Mouse (Mus musculus) skeletal muscle tissue, adult 2 months (tissue): ENCODE data around the gene Ecm1.
A peak's percentile ranks its signal among the peaks of the same experiment; 100 is the strongest.

Experiments
- DNase-seq: peaks from one replicate; pipeline ENCODE4 v3.0.0-alpha.2; 2012; ENCODE audit warnings: low read depth, low spot score

Gene Ecm1

DNA sequence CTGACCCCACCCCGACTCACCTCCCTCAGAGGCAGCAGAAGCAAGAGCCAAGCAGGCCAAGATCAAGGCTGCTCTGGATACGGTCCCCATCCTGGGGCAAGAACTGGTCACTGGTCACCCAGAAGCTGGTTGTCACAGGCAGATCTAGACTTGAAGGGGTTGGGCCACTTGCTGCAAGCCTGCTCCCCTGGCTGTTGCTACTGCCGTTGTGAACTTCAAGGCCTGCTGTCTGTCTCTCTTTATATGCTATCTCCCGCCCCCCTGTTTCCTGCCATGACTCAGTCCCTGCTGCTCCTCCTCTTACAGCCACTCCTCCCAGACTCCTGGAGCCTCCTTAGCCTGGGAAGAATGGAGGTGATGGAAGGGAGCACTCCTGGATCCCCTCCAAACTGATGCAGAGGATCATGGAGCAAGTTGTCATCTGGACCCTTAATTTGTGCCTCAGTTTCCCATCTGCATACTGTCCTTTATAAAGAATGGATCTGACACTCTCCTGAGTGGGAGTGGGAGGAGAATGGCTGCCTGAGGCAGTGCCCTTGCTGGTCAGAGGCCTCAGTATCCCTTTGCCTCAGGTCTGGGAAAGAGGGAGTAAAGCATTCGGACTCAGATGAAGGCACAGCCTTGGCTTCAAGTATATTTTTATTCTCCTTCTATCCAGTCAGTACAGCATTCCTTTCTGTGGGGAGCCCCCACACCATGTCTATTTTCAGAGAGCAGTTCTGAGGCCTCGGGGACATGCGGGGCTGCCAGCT lies at the start of gene Ecm1:
Gene Ecm1 (minus strand): TSS at position 217 of the 752 bp plus-strand sequence.
- peak; percentile 61 for DNase-seq

DNA sequence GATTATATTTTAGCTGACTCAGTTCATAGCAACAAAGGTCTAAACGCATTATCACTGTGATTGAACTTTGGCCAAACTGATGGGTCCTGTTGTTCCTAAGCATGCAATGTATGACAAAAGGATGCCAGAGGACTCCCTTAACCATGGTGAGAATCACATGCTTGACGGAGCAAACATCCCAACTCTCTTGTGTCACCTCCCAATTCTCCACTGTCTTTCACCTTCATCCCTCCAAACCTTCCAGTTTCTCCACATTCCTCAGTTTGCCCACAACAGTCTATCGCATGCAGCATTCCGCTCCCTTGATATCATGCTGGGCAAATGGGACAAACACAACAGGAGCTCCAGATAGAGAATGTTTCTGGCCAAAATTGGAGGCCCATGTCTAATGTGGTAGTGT lies 46.1 kb upstream of the Ecm1 start:
- no peak for DNase-seq

DNA sequence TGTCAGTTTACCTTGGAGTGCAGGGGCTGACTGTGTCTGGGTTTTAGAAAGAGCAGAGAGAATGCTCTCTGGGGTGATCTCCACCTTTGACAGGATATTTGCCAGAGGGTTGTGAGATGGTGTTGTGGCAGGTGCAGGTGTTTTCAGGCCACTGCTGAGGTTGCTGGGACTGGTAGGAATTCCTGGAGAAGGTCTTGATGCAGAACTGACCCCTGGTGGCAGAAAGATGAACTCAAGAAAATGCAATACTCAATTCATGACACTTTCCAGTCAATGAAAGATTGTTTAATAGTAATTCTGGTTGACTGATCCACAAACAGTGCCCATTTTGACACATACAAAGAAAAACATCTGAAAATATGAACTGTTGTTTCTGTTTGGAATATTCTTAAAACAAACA lies 32.6 kb upstream of the Ecm1 start:
- DNase-seq = no peak

DNA sequence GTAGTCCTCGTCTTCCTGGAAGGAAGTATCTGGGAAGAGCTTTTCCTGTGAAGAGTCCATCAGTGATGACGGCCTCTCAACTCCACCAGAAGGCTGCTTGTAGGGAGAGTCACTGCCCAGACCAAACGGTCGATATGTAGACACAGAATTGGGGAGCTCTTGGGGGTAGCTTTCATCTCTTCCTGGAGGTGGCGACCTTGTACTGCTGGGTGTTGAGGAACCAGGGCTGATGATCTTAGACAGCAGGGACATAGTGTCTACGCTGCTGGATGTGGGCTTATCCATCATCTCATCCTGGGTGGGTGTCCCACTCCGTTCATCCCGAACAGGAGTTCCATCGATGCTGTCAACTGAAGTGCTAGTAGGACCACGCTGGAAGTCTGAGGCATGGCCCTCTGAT lies 26.2 kb upstream of the Ecm1 start:
- no peak for DNase-seq

DNA sequence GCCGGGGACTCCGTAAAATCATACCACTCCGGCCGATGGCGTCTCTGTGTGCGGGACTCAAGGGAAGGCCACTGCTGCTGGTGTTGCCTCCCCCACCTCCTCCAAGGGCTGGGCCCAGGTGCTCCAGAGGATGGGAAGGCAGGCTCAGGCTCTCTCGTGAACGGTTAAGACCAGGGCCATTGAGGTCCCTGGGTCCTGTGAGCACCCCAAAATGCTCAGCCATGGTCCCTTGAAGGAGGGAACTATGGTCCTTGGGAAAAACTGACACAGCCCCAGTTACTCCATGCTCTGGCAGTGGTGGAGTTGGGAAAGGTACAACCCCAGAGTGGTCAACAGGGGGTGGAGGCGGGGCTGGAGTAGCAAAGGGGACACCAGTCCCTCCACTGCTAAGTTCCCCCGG lies 24.4 kb upstream of the Ecm1 start:
- DNase-seq = no peak

DNA sequence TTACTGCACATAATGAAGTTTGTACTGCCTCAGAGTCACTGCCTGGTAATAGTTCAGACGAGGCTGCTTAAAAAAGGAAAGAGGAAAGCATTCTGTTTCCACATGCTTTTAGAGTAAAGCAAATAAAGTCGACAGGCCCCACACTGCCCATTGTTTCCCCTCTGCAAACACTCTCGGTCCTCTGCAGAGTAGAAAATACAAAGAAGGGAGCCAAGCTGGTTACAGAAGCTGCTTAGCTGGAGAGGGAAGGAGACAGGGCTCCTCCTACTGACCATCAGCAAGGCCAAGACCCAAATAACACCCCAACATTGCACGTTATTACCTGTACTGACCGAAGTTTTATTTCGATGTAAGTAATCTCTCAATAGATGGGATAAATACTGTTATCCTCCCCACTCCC lies 23.6 kb upstream of the Ecm1 start:
- DNase-seq = no peak

DNA sequence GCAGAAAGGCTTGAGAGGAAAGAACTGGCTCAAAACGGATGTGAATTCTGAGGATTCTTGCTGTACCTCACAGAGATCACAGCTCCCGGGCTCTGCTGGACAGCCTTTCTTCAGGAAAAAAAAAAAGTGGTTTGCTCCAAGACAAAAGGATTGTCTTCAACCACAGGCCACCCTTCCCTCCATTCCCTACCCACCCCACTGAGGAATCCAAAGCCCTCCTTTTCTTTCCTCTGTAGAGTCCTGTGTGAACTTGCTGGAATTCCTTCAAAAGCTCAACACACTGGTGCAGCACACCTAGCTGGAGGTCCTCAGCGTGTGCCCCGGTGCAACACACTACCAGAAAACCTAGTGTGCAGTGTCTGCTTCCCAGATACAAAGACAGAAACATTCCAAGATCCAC lies 22.4 kb upstream of the Ecm1 start:
- DNase-seq = no peak

DNA sequence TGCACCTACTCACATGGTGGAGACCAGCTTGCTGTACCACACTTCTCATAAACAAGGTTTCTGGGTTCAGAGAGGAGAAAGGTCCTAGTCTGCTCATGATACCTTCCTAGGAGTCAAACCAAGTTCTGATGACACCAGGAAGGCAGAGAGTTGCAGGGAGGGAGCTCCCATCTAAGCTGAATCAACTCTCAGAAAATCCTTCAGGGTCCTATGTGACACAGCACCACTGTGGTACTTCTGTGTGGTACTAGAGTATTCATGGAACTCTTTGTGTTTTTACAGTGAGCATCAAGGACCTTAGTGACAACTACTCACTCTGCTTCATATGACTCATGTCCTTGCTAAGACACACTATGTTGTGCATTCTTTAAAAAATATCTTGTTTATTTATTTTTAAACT lies 21.3 kb upstream of the Ecm1 start:
- no peak for DNase-seq

DNA sequence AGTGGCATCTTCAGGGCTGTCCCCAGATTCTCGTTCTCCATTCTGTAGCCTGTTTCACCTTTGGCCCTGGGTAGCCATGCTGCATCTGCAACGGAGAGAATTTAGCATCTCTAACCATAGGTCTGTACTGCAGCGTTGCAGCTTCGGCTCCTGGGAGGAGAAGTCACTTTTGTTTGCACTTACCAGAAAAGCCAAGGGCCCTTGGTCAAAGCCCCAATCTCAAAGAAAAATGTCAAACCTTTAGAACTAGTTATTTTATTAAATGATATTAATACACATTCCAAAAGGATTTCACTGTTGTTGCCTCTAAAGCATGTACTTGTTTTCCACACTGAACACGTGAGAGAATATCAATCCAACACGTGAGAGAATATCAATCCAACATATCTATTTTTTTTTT lies 20.7 kb upstream of the Ecm1 start, which contains the start of gene Tars2:
Gene Tars2 (minus strand): TSS at position 101 of the 400 bp plus-strand sequence.
- no peak for DNase-seq

DNA sequence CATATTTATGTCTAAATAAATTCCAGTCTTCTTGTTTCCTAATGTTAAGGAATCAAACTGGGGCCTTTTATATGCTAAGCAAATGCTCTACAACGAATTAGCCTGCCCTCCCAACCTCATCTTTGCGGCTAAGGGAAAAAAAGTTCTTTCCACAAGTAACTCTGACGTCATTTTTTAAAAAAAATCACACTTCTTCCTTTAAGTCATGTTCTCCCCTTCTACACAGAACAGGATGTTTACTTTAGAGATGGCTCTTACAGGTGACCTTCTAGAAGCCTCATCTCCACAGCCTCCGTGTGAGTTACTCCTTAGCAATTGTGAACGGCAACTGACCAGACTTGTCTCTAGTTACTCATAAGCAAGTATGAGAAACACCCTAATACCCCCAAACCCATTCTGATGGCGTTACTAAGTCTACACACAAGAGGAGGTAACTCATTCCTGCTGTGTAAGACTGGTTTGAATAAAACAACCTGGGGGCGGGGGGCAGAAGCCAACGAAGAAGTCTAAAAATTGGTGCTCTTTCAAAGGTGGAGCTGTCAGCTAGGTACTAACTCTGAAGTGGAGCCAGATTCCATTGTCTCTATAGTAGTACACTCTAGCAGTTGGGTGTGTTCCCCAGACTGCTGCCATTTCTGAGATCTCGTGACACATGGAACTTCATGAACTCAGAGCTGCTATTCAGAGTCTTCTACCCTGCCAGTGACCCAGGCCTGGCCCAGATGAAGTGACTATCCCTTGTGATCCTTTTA lies 19.3 kb upstream of the Ecm1 start:
- DNase-seq = no peak

DNA sequence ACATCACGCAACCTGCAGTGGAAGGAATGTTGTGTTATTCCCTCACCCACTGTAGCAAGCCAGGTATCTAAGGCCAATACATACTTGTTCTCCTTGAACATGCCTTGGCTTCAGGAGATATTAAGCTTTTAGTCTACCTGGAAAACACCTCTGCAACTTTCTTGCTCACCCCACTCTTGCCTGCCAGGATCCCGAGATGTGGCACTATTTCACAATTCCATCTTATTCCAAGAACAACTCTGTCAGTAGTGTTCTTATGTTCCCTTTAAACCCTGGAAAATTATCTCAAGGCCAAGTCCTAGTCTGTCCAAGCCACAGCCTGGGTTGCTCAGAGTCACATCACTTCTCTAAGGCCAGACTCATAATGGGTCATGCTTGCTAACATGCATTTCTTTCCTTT lies 17.4 kb upstream of the Ecm1 start:
- no peak for DNase-seq

DNA sequence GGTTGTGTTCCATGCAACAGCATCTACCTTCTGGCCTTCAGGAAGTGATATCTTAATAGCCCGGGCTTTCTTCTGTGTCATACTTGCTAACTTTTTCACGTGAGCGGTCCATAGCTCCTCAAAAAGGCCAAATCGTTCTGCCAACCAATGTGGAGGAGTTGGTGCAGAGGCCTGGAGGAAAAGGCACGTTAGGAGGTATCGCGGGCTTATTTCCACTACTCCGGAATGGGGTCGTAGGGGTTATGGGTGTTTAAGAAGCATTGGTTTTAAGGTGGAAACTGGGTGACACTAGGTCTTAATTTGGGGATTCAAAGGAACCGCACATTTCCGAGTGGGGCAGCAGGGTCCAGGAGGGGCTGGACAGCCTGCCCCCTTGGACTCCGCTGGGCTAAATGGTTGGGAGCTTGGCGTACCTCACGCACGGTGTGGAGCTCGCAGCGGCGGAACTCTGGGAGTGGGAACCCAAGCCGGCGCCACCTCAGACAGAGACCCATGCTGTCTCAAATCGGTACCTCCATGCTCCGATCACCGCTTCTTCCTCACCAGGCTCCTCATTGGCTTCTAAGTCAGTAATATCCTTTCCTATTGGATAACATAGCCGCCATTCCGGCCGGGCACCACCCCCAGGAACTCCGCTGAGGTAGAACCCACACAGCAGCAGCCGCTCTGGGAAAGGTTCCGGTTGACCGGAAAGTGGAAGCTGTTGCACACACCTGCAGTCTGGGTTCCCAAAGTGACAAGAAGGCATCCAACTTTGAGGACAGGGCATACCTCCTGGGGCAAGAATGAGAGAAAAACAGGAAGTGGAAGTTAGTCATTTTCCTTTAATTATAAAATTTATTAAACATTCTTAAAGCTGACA lies 15.2 kb upstream of the Ecm1 start:
- DNase-seq = peak; percentile 91

DNA sequence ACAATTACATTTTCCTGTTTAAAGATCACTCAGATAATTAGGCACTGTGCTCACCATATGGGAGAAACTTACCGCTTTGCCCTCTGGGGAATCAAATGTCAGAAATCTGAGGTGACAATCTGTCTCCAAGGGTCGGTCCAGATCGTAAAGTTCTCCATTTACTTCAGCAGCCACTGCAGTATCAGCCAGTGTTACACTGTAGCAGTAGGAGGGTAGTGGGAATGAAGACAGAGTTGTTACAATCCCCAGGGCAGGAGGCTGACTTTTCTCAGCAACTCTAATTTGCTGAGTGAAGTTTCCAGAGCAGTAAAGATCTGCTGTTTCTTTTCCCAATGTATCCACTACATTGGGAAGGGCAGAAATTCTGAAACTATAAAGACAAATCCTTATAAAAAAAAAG lies 13.6 kb upstream of the Ecm1 start:
- no peak for DNase-seq

DNA sequence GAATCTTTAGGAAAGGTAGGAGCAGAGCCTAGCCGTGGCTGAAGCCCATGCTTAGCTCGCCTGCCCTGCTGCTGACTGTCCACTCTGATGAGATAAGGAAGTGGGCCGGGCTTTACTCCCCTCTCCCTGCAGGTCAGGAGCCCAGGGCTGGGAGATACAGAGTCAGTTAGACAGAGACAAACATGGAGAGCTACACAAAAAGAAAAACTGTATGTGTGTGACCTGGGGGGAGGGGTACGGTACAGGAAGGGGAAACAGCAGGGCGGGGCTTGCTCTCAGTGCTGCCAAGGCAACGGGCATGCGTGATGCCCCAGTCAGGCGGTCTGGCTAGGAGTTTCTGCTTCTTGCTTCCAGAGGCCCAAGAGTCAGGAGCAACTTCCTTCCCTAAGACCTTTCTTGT lies 1.0 kb upstream of the Ecm1 start:
- peak; percentile 30 for DNase-seq

DNA sequence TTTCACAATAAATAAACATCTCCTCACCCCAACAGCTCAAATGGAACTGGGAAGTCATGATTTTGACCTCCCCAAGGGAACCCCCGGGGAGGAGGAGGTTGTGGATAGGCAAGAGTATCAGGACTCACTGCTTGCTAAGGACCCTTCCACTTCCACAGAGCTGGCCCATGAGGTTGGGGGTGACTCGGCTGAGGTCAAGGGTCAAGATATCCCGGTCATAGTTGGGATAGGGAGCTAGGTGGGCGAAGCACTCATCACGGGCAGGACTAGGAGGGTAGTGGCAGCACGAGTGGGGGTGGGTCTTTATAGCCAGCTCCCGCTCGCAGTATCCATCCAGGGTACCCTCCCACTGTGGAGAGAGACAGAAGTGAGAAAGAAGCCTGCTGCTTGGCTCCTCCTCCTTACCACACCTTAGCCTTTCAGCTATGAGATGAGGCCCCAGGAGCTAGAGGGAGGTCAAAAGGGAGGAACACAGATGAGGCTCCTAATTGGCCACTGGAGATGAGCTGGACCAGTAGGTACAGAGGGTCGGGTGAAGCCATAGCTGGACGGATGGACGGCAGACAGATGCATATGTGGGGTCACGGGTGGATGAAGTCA lies 4.2 kb downstream of the Ecm1 start:
- DNase-seq = no peak

DNA sequence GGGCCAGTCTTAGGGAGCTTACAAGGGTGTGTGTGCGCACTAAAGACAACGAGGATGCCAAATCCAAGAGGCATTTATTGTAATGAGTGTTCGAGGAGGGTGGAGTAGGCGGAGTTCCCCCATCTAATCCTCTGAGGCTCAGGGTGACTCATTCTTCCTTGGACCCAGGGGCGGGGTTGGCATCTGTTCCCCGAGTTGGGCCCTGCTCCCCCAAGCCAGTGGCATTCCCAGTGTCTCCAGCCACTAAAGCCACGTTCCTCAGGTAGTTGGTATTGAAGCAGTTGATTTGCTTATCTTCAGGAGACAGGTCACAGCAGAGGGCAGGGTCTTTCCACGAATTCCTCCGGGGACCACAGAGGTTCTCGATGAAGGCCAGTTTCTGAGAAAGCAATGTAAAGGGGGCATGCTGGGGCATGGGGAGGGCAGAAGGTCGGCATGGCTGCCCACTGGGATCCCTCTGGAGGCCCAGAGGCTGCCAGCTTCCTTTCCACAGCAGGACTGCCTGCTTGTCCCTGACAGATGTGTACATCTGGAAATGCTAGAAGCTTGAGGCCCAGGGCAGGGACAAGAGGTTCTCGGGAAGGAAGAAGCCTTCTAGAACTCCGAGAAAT lies 5.2 kb downstream of the Ecm1 start:
- peak; percentile 62 for DNase-seq

DNA sequence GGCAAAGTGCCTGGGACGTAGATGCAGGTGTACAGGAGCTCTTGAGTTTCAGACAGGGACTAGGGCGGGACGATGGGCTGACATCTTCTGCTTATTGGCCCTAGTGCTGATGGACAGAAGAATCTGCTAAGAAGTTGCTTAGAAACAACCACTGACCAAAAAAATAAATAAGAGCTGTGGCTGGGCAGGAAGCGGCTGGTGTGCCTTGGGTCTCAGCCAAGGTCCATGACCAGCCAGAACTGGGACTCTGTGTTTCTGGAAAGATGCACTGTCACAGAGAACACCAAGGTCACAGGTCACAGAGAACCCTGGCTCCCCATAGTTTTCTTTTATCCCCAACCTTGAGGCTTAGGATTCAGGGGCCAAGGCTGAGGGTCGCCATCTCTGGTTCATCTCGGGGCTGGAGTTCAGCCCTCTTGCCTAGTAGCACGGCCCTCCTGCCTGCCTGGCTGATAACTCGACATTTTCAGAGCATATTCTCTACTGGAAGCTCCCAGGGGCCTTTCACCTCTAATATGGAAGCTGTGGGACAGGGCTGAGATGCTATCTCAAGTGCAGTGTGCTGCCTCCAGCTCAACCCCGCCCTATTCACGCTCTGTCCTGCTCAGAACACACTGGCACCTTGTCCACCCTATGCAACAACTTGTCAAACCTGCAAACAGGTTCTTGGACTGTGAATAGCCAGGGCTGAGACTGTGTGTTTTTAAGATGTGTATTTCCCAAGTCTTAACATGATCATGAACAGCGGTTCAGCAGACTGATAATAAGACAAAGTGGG lies 6.4 kb downstream of the Ecm1 start:
- peak; percentile 55 for DNase-seq

DNA sequence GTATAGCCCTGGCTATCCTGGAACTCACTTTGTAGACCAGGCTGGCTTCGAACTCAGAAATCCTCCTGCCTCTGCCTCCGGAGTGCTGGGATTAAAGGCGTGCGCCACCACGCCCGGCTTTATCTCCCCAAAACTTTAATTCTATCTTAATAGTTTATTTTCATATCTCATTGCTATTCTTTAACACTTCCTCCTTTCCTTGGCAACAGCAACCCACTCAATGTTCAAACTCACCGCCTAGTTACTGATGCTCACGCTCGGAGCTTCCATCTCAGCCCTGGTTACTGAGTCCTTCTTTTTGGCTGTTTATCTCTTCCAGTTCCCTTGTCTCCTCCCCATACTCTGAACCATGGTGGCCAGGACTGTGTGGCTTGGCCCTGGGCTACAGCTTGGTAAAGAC lies 7.1 kb downstream of the Ecm1 start:
- DNase-seq = no peak

DNA sequence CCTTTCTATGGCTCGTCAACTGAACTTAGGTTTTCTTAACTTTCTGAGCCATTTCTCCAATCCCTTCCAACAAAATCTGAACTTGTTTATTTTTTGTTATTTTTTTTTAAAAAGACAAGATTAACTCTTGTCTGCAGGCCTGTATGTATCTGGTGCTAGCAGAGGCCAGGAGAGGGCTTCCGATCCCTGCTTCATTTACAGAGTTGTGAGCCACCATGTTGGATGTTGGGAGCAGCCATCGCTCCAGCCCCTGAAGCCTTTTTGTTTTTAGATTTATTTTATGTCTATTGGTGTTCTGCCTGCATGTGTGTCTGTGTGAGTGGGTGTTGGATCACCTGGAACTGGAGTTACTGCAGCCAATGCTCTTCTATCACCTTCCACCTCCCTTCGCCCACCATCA lies 7.6 kb downstream of the Ecm1 start:
- DNase-seq = no peak

DNA sequence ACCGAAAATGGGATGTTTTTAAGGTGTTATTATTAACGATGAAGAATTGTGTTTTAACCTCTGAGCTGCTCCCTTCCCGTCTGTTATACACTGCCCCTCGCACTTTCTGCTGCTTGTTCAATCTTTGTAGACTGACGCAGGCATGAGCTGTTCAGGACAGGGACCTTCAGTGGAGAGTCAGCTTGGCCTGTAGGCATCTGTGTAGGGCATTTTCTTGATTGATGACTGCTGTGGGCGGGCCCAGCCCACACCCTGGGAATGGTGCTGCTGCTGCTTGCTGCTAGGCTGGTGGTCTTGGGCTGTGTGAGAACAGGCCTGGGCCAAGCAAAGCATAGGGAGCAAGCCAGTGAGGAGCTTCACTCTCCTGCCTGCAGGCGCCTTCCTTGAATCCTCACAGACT lies 8.9 kb downstream of the Ecm1 start:
- DNase-seq = no peak

DNA sequence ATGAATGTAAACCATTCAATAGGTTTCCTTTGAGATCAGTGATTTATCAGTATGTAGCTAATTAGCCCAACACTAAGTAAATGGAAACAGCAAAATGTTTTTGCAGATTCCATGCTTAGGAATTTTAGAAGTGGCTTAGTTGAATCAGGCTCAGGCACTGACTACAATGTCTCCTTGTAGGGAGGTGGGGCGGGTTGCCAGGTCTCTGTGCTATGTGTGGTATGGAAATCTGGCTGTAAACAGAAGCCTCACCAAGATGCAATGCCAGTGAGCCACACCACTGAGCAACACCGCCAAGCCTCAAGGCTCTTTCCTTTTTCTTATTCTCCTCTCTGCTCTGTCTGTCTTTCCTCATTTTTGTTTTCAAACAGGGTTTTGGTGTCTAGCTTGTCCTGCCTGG lies 10.5 kb downstream of the Ecm1 start:
- no peak for DNase-seq
